Mouse (Mus musculus): ENCODE results near the gene Arid1b. TPM values are rescaled to one million over a fixed set of nuclear protein-coding genes. Genes with fewer than 3 reads are reported as not detected.

Arid1b gene
- total RNA-seq, 2 experiments from 2014 or later: 33.6 to 36.6 TPM

DNA sequence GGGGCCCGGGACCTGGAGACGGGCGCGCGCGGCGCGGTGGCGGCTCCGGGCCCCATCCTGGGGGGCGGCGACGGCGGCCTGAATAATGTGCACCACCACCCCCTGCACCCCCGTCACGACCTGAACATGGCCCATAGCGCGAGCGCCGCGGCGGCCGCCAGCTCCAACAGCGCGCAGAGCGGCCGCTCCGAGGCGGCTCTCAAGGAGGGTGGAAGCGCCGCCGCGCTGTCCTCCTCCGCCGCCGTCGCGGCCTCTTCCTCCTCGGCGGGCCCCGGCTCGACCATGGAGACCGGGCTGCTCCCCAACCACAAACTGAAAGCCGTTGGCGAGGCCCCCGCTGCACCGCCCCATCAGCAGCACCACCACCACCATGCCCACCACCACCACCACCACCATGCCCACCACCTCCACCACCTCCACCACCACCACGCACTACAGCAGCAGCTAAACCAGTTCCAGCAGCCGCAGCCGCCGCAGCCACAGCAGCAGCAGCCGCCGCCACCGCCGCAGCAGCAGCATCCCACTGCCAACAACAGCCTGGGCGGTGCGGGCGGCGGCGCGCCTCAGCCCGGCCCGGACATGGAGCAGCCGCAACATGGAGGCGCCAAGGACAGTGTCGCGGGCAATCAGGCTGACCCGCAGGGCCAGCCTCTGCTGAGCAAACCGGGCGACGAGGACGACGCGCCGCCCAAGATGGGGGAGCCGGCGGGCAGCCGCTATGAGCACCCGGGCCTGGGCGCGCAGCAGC lies 855 bp downstream of the Arid1b start:
- intact Hi-C loops (cut with DNase I): loop anchor here (2.0 to 10.0 kb wide), 4 partner anchors 62 to 780 kb away; no protein-coding TSS in a partner anchor

DNA sequence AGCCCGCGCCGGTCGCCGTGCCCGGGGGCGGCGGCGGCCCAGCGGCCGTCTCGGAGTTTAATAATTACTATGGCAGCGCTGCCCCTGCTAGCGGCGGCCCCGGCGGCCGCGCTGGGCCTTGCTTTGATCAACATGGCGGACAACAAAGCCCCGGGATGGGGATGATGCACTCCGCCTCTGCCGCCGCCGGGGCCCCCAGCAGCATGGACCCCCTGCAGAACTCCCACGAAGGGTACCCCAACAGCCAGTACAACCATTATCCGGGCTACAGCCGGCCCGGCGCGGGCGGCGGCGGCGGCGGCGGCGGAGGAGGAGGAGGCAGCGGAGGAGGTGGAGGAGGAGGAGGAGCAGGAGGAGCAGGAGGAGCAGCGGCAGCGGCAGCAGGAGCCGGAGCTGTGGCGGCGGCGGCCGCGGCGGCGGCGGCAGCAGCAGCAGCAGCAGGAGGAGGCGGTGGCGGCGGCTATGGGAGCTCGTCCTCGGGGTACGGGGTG lies 1.5 kb downstream of the Arid1b start:
- intact Hi-C loops (cut with DNase I): loop anchor here (1.0 to 10.0 kb wide), 6 partner anchors 62 to 781 kb away; no protein-coding TSS in a partner anchor
- DNase-seq: peak; percentile 75 to 84

More for the DNA sequence above, 855 bp downstream of the Arid1b start:
- peak; percentile 76 to 78 for DNase-seq

DNA sequence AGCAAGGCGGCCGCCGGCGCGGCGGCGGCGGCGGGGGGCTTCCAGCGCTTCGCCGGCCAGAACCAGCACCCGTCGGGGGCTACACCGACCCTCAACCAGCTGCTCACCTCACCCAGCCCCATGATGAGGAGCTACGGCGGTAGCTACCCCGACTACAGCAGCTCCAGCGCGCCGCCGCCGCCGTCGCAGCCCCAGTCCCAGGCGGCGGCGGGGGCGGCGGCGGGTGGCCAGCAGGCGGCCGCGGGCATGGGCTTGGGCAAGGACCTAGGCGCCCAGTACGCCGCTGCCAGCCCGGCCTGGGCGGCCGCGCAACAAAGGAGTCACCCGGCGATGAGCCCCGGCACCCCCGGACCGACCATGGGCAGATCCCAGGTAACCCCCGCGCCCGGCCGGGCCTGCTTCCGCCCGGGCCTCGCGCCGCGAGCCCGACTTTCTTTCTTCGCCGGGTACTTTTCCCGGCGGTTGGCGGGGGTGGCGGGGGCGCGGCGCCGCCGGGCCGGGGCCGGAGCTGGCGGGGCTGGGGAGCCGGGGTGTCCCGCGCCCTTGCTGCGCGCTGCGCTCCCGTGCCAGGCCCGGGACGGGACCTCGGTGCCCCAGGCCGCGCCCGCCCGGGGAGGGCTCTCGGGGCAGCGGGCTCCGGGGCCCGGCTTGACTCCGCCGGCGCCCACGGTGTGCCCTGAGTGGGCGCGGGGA lies 2.1 kb downstream of the Arid1b start:
- intact Hi-C loops (cut with DNase I): loop anchor here (1.0 to 10.0 kb wide), 5 partner anchors 61 to 781 kb away; no protein-coding TSS in a partner anchor
- DNase-seq: peak; percentile 65 to 68

DNA sequence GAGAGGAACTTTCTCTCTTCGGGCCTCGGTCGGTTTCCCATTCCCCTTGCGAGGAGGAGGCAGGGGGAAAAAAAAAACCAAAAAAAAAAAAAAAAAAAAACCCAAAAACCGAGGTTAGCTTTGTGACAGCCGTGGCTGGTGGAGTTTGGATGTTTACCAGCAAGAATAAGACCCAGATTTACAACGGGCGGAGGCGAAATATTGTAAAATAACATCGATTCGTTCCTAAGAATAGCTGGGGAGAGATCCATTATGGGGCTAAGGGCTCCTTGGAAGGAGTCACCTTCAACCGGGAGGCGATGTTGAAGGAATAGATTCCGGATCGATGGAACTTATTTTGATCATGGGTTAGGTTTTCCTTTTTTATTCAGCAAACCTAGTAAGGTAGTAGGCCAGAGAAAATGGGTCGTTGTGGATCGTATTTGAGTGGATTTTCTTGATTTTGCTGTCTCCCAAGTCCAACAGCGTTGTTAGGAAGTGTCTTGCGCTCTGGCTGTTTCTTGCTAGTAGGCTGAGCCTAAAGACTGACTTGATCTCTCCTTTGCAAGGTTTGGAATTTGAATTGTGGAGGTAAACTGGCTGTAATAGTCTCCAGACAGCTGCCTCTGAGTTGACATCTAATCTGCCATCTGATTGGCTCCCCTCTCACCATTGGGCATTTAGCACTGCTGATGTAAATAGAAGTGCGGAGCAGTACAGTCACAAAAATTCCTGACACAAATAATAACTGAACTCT lies 2.9 kb downstream of the Arid1b start:
- intact Hi-C loops (cut with DNase I): loop anchor here (1.0 to 10.0 kb wide), 5 partner anchors 60 to 782 kb away; no protein-coding TSS in a partner anchor
- DNase-seq: no peak

DNA sequence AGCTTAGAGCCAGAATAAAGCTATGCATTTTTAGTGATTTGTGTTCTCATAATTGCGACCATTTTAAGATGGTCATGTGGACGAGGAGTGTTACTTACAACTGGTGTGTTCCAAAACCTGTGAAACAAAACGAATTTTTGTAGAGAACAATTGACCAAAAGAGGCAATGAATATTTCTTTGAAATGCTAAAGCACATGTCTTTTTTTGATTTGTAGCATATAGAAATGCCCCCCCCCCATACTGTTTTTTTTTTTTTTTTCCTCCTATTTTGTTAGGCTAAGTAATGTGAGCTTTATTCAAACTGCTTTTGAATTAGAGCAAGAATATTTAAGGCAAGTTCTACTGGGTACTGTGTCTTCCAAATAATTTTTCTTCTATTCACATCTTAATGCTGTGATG lies 3.8 kb downstream of the Arid1b start:
- no peak for DNase-seq
- intact Hi-C loops (cut with DNase I): loop anchor here (2.0 to 10.0 kb wide), 4 partner anchors 59 to 783 kb away; no protein-coding TSS in a partner anchor

DNA sequence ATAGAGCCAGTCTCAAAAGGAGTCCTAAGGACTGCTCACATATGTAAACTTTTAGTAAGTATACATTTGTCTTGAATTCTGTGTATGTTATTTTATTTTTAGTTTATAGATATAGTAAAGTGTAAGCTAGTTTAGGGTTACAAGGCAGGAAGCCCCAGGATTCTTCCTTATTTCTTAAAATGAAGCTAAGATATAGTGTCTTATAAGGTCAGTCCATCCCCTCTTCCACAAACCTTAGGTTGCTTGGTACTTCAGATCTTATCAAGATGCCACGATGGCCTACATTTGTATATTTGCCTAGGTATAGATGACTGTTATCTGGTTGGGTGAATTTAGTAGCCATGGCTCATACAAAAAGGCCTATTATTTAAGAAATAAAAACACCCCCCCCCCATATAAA lies 5.1 kb downstream of the Arid1b start:
- DNase-seq: no peak
- intact Hi-C loops (cut with DNase I): loop anchor here (5.0 to 10.0 kb wide), 3 partner anchors 58 to 784 kb away; no protein-coding TSS in a partner anchor

DNA sequence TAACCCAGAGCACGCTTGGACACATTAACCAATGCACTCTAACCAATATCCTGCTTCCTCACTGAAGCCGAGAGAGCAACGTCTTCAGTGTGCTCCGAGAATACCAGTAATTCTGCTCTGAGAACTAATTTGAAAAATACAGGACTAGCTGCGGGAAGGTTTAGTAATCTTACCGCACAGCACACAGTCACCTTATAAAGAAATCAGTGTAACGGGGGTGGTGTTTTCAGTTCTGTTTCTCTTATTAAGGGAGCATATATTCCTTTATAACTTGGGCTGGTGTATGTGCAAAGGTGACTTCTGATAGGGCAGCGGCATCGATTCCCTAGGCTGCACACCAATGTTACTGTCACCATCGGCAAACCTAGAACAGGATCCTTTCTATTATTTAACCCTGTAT lies 5.9 kb downstream of the Arid1b start:
- DNase-seq: no peak
- intact Hi-C loops (cut with DNase I): no loop called here

DNA sequence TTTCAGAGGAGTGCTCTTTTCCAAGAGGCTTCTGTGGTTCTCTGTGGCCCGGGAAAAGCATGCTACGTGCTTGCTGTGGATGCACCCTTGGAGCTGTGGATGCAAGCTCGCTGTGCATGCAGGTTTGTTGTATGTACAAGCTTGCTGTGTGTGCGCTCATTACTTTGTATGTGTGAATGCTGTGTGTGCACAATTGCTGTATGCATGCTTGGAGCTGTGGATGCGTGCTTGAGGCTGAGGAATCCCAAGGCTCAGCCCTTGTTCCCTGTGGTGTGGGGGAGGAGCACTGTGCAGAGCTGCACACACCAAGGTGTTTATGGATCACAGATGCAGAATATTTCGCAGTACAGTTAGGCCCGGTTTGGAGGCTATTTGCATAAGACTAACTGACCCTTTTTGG lies 6.7 kb downstream of the Arid1b start:
- intact Hi-C loops (cut with DNase I): no loop called here
- DNase-seq: no peak

DNA sequence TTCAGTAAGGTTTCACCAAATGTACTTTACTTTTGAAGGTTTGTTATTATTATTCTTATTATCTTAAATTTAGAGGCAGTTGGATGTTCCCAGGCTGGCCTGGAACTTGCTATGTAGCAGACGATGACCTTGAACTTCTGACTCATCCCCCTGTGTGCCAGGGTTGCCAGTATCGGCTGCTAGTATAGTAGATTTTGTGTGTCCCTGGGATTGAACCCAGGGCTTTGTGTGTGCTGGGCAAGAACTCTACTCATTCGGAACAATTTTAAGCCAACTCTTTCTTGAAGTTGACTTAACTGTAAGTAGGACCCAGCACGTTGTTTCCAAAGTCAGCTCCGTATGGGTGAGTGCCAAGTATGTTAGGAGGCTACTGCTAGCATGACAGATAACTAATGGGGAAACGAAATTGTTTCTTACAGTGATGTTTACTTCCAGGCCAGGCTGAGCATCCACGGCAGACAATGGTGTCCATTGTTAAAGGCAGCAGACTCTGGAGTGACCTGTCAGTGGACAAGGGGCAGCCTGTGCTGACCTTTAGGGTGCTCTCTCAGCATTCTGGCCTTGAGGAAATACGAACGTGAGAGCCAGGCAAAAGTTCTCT lies 7.5 kb downstream of the Arid1b start:
- intact Hi-C loops (cut with DNase I): no loop called here
- peak in 1 of 2 experiments; percentile 43 for DNase-seq

DNA sequence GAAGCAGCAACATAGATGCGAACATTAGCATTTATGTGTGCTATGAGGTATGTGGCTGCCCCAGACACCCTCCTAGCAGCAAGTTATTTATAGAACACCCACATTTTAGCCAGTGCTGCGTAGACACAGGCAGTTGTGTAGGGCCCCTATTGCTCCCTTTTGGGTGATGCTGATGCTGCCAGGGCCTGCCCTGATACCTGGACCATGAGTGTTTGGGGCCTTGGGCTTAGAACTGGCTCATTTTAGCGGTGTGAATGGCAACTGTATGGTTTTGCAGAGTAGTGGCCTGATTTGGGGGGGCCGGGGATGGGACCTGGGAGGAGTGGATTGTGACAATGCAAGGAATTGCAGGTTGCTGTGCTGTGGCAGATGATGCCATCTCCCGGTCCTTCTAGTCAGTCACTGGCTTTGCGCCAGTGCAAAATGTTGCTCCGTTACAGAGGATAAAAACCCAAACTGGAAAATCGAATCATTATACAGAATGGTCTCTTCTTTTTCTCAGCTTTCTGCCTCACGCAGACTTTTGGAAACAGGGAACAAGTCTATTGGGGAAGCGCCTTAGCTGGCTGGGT lies 8.9 kb downstream of the Arid1b start:
- intact Hi-C loops (cut with DNase I): no loop called here

DNA sequence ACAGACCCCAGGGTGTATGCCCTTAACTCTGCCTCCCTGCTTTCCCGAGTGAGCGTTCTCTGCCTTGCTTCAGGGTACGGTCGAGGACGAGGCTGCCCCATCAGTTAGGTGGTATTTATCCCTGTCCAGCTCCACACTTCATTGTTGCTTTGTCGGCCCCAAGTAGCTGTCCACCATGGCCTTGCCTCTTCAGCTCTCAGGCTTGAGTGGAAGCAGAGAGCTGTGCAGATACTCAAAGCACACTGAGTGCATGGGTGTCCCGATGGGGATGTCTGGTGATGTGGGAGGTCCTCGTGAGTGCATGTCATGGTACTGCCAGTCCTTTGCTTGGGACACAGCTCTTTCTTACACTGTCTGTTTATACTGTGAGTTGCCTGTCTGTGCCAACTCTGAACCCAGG lies 10.1 kb downstream of the Arid1b start:
- intact Hi-C loops (cut with DNase I): no loop called here
- no peak for DNase-seq

More for the DNA sequence above, 8.9 kb downstream of the Arid1b start:
- DNase-seq: no peak

DNA sequence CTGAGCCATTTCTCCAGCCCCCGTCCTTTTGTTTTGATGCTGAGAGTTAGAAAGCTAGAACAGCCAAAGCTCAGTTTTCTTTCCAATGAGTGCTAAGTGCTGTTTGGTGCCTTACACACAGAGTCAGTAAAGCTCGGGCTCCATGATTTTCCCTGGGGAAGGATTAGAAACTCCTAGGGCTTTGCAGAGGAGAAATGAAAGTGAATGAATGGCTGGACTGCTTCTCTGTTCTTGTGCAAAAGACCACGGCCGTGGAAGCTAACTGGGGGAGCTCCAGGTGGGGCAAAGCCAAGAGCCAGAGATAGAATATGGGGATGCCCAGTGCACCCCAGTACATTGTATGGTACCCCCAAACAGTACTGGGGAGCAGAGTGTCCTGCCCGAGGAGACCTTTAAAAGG lies 10.6 kb downstream of the Arid1b start:
- intact Hi-C loops (cut with DNase I): no loop called here
- DNase-seq: no peak

DNA sequence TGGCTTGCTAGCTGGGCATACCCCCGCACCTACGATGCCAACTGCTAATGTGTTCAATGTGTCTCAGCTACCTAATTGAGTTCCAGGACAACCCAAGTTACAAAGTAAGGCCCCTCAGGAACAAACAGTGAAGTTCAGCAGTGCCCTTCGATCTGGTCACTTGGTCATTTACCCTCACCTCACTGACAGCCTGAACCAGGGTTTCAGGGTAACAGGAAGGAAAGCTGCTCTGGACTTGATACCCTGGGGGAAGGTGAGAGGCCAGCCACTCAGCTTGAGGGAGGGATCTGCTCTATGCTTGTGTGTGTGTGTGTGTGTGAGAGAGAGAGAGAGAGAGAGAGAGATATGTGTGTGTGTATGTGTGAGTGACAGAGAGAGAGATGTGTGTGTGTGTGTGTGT lies 11.2 kb downstream of the Arid1b start:
- intact Hi-C loops (cut with DNase I): no loop called here
- no peak for DNase-seq

DNA sequence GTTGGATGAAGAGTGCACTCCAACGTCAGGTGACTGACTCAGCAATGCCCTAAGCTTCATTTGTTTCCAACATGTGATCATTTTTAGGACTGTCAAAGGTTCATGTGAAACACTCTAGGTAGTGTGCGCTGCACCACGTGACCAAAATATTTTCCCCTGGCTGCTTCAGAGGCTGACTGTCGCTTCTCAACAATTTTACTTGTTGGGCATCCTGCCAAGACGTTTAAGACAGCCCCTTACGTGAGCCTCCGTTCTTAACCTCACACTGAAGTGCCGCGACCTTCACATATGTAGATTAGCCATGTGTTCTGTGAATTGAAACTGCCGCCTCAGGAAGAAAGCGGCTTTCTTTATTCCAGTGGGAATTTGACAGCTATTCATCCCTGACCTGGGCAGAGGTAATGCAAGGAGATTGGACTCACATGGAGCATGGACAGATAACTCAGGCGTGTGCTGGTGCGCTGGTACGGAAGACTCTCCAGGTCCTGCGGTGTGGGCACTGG lies 13.1 kb downstream of the Arid1b start:
- DNase-seq: peak in 1 of 2 experiments; percentile 27

DNA sequence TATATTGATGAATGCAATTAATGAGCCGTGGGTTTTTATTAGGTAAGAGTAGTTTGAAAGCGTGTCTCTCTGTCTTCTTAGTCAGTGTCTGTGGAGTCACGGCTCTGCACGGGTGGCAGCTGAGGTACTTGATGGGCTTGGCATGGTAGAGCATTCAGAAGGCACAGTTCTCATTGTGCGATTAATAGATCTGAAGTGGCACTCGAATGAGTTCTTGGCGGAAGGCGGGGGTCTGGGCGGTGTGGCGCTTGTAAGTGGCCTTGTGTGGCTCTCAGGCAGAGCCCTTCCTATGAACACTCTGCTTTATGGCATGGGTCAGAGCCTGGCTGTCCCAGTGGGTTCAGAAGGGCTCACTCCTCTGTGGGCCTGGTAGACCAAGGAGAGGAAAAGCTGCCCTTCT lies 14.1 kb downstream of the Arid1b start:
- intact Hi-C loops (cut with DNase I): no loop called here
- DNase-seq: peak in 1 of 2 experiments; percentile 47

More for the DNA sequence above, 13.1 kb downstream of the Arid1b start:
- intact Hi-C loops (cut with DNase I): no loop called here

DNA sequence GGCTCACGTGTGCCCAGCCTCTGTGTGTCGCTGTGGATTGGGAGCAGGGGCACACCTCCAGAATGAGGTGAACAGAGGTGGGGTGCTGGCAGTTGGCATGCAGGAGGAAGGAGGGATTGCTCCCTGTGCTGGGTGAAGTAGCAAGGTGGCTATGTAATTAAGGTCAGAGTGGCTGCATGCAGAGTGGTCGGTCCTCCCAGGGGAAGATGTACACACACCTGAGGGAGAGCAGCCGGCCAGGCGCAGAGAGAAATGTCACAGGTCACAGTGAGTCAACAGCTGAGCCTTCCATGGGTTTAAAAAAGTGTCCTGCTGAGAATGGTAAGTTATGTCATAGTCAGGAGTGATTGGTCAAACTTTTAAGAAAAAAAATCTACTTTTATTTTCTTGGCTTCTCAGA lies 14.6 kb downstream of the Arid1b start:
- intact Hi-C loops (cut with DNase I): no loop called here
- DNase-seq: no peak

DNA sequence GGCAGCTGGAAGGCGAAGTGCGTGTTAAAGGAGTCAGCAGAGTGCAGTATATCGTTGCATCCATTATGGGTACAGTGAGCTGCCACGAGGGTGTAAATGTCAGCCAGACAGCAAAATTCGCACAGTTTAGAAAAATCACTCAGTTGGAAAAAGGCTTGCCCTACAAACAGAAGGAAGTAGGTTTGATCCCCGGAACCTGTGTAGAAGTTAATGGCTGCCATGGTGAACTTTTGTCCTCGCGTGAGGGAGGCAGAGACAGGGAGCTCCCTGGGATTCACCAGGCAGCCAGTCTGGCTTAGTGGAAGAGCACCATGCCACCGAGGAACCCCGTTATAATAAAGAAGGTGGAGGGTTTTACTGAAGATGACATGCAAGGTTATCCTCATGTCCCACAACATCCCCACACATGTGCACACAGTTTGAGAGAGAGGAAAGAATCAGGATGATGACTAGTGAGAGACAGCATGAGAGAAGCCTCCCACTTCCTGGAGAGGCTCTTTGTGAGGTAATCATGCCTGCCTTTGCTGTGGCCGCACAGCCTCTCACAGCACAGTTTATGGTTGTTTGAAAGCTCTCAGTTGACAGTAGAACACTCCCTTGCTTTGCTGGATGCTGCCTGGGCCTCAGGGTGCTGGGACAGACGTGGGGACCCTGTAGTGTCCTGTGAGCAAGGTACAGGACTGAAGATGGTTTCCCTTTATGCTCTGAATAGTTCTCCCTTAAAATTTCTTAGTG lies 15.6 kb downstream of the Arid1b start:
- intact Hi-C loops (cut with DNase I): loop anchor here (5.0 kb wide), 1 partner anchor 38 kb away; no protein-coding TSS in a partner anchor
- DNase-seq: no peak

DNA sequence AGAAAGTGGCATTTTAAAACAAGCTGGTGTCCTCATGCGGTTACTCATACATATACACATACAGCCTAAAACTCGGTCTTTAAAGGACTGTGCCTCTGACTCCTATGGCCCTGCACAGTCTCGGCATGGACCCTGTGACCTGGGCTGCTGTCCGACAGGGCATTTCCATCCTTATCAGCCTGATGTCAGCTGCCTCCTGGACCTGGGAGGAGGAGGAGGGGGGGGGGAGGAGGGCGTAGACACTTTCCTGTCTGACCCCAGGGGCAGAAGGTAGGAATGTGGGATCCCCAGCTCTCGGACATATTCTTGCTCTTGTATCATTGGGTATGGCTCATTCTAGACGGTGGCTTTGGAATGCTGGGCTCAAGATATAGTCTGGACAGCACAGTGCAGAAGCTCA lies 16.6 kb downstream of the Arid1b start:
- DNase-seq: no peak
- intact Hi-C loops (cut with DNase I): loop anchor here (5.0 kb wide), 1 partner anchor 37 kb away; no protein-coding TSS in a partner anchor

DNA sequence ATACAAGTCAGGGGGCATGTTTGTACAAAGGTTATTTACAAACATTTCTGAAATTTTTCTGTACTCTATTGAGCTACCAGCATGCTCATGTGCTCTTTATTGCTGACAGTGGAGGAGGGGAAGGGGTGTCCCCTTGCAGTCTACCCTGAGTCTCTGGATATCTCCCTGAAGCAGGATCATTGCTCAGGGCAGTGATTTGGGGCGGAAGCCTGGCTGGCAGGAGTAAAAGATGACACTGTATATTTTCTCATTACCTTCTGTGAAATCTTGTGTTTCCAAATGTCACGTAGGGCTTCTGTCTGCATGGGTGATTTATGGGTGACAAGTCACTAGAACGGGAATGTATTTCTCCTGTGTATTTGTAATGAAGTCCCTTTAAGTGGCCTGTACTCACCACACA lies 18.0 kb downstream of the Arid1b start:
- DNase-seq: no peak
- intact Hi-C loops (cut with DNase I): loop anchor here (5.0 kb wide), 1 partner anchor 35 kb away; no protein-coding TSS in a partner anchor

Measured in heart, postnatal 14 days (tissue).